Mouse (Mus musculus) E14TG2a.4 (cell line): ENCODE data around the gene Ninl.

Experiments used
- CTCF ChIP-seq: conservative IDR thresholded peaks from 2 replicates; pipeline ENCODE4 v1.5.1; 2014; ENCODE audit warnings: low read length
- NANOG ChIP-seq: IDR thresholded peaks from 2 replicates; pipeline ENCODE4 v1.6.1; 2014; ENCODE audit warnings: borderline replicate concordance, low read length, mixed read lengths
- POU5F1 ChIP-seq: IDR thresholded peaks from 2 replicates; pipeline ENCODE4 v1.6.1; 2014; ENCODE audit warnings: low read length, borderline replicate concordance

DNA sequence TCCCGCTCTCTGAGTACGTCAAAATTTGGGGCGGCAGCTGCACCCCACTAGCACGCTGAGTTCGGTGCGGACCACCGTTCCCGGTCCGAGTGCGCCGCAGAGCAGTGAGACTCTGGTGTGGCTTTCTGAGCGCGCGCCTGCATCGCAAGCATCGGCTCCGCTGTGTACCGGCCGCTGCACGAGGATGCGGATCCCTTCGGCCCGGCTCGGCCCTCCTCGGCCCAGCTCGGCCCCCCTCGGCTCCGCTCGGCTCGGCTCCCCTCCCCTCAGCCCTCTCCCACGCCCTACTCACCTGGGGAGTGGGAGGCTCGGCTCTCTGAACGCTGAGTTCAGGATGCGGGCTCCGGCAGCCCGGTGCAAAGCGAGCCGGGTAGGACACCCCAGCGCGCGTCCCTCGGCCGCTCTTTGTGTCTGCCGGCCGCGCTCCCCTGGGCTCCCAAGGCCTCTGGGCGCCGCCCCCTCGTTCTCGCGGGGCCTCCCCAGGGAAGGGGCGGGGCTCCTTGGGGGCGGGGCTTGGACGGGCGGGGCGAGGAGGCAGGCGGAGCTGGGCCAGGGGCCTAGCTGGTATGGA is 30.2 kb downstream of the Ninl start:
- TF ChIP-seq CTCF (no peak), POU5F1 (no peak), NANOG (no peak)
